Mouse (Mus musculus): ENCODE data around the gene Olfr222. TPM values are rescaled to one million over a fixed set of nuclear protein-coding genes. Genes with fewer than 3 reads are reported as not detected.

Gene Olfr222
- polyA plus RNA-seq, 1 experiment = not detected

- Histone ChIP-seq H3K4me3 (no peak overlapping the region), H3K79me2 (ENCODE audit: control insufficient read depth, insufficient read depth) (no peaks in the 10 kb centered on the region), H3K36me3 (ENCODE audit: control insufficient read depth, insufficient read depth) (no peaks in the 10 kb centered on the region), H3K27me3 (ENCODE audit: control insufficient read depth, insufficient read depth, insufficient read length) (peaks cover 9% of the 10 kb centered on the region), H3K4me2 (ENCODE audit: low read depth) (no peak overlapping the region), H3ac (ENCODE audit: control insufficient read depth, insufficient read length) (no peak overlapping the region)
- TF ChIP-seq CEBPB (IDR thresholded peaks at IDR 0.05; ENCODE audit: insufficient read depth, poor library complexity, severe bottlenecking) = no peak
- no peak for TF ChIP-seq E2F4 (IDR thresholded peaks at IDR 0.05; ENCODE audit: insufficient read depth)
- no peak for TF ChIP-seq MAX (IDR thresholded peaks at IDR 0.05; ENCODE audit: low read depth)
- no peak for TF ChIP-seq USF1 (IDR thresholded peaks at IDR 0.05; ENCODE audit: low read depth)
- no peak for TF ChIP-seq REST (IDR thresholded peaks at IDR 0.05; ENCODE audit: insufficient read depth, insufficient read length)
- no peak for TF ChIP-seq TCF3 (IDR thresholded peaks at IDR 0.05; ENCODE audit: insufficient read length, low read depth)
- TF ChIP-seq SRF (IDR thresholded peaks at IDR 0.05; ENCODE audit: control insufficient read depth, insufficient read length, low read depth) = no peak
- no peak for TF ChIP-seq MYOD1 (IDR thresholded peaks at IDR 0.05; ENCODE audit: control insufficient read depth in 1 of 3, insufficient read length in 2 of 3, low read depth in 2 of 3)
- TF ChIP-seq TCF12 (IDR thresholded peaks at IDR 0.05; ENCODE audit: insufficient read depth, poor library complexity, severe bottlenecking) = no peak
- TF ChIP-seq POLR2AphosphoS2 (IDR thresholded peaks at IDR 0.05; ENCODE audit: insufficient read length, low read depth) = no peak
- TF ChIP-seq MYOG (IDR thresholded peaks at IDR 0.05; ENCODE audit: control insufficient read depth in 1 of 3, insufficient read depth in 1 of 3, insufficient read length in 2 of 3, low read depth in 2 of 3) = no peak
- no peak for TF ChIP-seq POLR2A (IDR thresholded peaks at IDR 0.05; ENCODE audit: insufficient read length, low read depth)
Observed at GRCm38 (mm10) chr11:59543376-59543775, 32.7 kb downstream of the Olfr222 start.

- no peak overlapping the region for H3ac ChIP-seq (ENCODE audit: control insufficient read depth, insufficient read length)
- no peaks in the 10 kb centered on the region for H3K79me2 ChIP-seq (ENCODE audit: control insufficient read depth, insufficient read depth)
- TF ChIP-seq MAX (IDR thresholded peaks at IDR 0.05; ENCODE audit: low read depth) = no peak
- TF ChIP-seq TCF12 (IDR thresholded peaks at IDR 0.05; ENCODE audit: insufficient read depth, poor library complexity, severe bottlenecking) = no peak
- TF ChIP-seq CEBPB (IDR thresholded peaks at IDR 0.05; ENCODE audit: insufficient read depth, poor library complexity, severe bottlenecking) = no peak
- no peak for TF ChIP-seq MYOG (IDR thresholded peaks at IDR 0.05; ENCODE audit: control insufficient read depth in 1 of 3, insufficient read depth in 1 of 3, insufficient read length in 2 of 3, low read depth in 2 of 3)
- no peak for TF ChIP-seq POLR2AphosphoS2 (IDR thresholded peaks at IDR 0.05; ENCODE audit: insufficient read length, low read depth)
- no peak for TF ChIP-seq SRF (IDR thresholded peaks at IDR 0.05; ENCODE audit: control insufficient read depth, insufficient read length, low read depth)
- TF ChIP-seq POLR2A (IDR thresholded peaks at IDR 0.05; ENCODE audit: insufficient read length, low read depth) = no peak
- TF ChIP-seq E2F4 (IDR thresholded peaks at IDR 0.05; ENCODE audit: insufficient read depth) = no peak
- no peak for TF ChIP-seq USF1 (IDR thresholded peaks at IDR 0.05; ENCODE audit: low read depth)
- TF ChIP-seq MYOD1 (IDR thresholded peaks at IDR 0.05; ENCODE audit: control insufficient read depth in 1 of 3, insufficient read length in 2 of 3, low read depth in 2 of 3) = no peak
- no peak for TF ChIP-seq TCF3 (IDR thresholded peaks at IDR 0.05; ENCODE audit: insufficient read length, low read depth)
- TF ChIP-seq REST (IDR thresholded peaks at IDR 0.05; ENCODE audit: insufficient read depth, insufficient read length) = no peak
- no peak overlapping the region for H3K4me2 ChIP-seq (ENCODE audit: low read depth)
- H3K4me3 ChIP-seq = no peak overlapping the region
- no peaks in the 10 kb centered on the region for H3K36me3 ChIP-seq (ENCODE audit: control insufficient read depth, insufficient read depth)
- H3K27me3 ChIP-seq (ENCODE audit: control insufficient read depth, insufficient read depth, insufficient read length) = no peaks in the 10 kb centered on the region
Observed at GRCm38 (mm10) chr11:59542442-59542841, 33.6 kb downstream of the Olfr222 start.

GRCm38 (mm10) chr11:59541324-59541723 is 34.7 kb downstream of the Olfr222 start, which contains the start of gene Nlrp3:
Gene Nlrp3, plus strand, starts transcription at chr11:59541568.
- no peak within 1 kb of the TSS for H3ac ChIP-seq (ENCODE audit: control insufficient read depth, insufficient read length)

GRCm38 (mm10) chr11:59540123-59540522 is 35.9 kb downstream of the Olfr222 start:
- no peaks in the 10 kb centered on the region for H3K27me3 ChIP-seq (ENCODE audit: control insufficient read depth, insufficient read depth, insufficient read length)
- TF ChIP-seq MYOG (IDR thresholded peaks at IDR 0.05; ENCODE audit: control insufficient read depth in 1 of 3, insufficient read depth in 1 of 3, insufficient read length in 2 of 3, low read depth in 2 of 3) (no peak), REST (IDR thresholded peaks at IDR 0.05; ENCODE audit: insufficient read depth, insufficient read length) (no peak), POLR2AphosphoS2 (IDR thresholded peaks at IDR 0.05; ENCODE audit: insufficient read length, low read depth) (no peak), POLR2A (IDR thresholded peaks at IDR 0.05; ENCODE audit: insufficient read length, low read depth) (no peak), CEBPB (IDR thresholded peaks at IDR 0.05; ENCODE audit: insufficient read depth, poor library complexity, severe bottlenecking) (no peak), MAX (IDR thresholded peaks at IDR 0.05; ENCODE audit: low read depth) (no peak), SRF (IDR thresholded peaks at IDR 0.05; ENCODE audit: control insufficient read depth, insufficient read length, low read depth) (no peak), USF1 (IDR thresholded peaks at IDR 0.05; ENCODE audit: low read depth) (no peak), MYOD1 (IDR thresholded peaks at IDR 0.05; ENCODE audit: control insufficient read depth in 1 of 3, insufficient read length in 2 of 3, low read depth in 2 of 3) (no peak), TCF3 (IDR thresholded peaks at IDR 0.05; ENCODE audit: insufficient read length, low read depth) (no peak), E2F4 (IDR thresholded peaks at IDR 0.05; ENCODE audit: insufficient read depth) (no peak), TCF12 (IDR thresholded peaks at IDR 0.05; ENCODE audit: insufficient read depth, poor library complexity, severe bottlenecking) (no peak)
- H3K79me2 ChIP-seq (ENCODE audit: control insufficient read depth, insufficient read depth) = no peaks in the 10 kb centered on the region
- H3K4me3 ChIP-seq = no peak overlapping the region
- no peaks in the 10 kb centered on the region for H3K36me3 ChIP-seq (ENCODE audit: control insufficient read depth, insufficient read depth)
- no peak overlapping the region for H3ac ChIP-seq (ENCODE audit: control insufficient read depth, insufficient read length)
- no peak overlapping the region for H3K4me2 ChIP-seq (ENCODE audit: low read depth)

More at GRCm38 (mm10) chr11:59541324-59541723, 34.7 kb downstream of the Olfr222 start, which contains the start of gene Nlrp3:
- TF ChIP-seq TCF3 (IDR thresholded peaks at IDR 0.05; ENCODE audit: insufficient read length, low read depth) (no peak), REST (IDR thresholded peaks at IDR 0.05; ENCODE audit: insufficient read depth, insufficient read length) (no peak), SRF (IDR thresholded peaks at IDR 0.05; ENCODE audit: control insufficient read depth, insufficient read length, low read depth) (no peak), MYOG (IDR thresholded peaks at IDR 0.05; ENCODE audit: control insufficient read depth in 1 of 3, insufficient read depth in 1 of 3, insufficient read length in 2 of 3, low read depth in 2 of 3) (no peak), CEBPB (IDR thresholded peaks at IDR 0.05; ENCODE audit: insufficient read depth, poor library complexity, severe bottlenecking) (no peak), TCF12 (IDR thresholded peaks at IDR 0.05; ENCODE audit: insufficient read depth, poor library complexity, severe bottlenecking) (no peak), MYOD1 (IDR thresholded peaks at IDR 0.05; ENCODE audit: control insufficient read depth in 1 of 3, insufficient read length in 2 of 3, low read depth in 2 of 3) (no peak), USF1 (IDR thresholded peaks at IDR 0.05; ENCODE audit: low read depth) (no peak)
- Histone ChIP-seq H3K27me3 (ENCODE audit: control insufficient read depth, insufficient read depth, insufficient read length) (no peaks in the 10 kb centered on the region), H3K79me2 (ENCODE audit: control insufficient read depth, insufficient read depth) (no peaks in the 10 kb centered on the region), H3K36me3 (ENCODE audit: control insufficient read depth, insufficient read depth) (no peaks in the 10 kb centered on the region), H3K4me2 (ENCODE audit: low read depth) (no peak within 1 kb of the TSS), H3K4me3 (no peak within 1 kb of the TSS)

Data from myocyte (in vitro differentiated cells).